Mouse (Mus musculus) forebrain, embryonic 13.5 days (tissue): ENCODE results near the gene 2310009B15Rik. TPM values are rescaled to one million over a fixed set of nuclear protein-coding genes. Genes with fewer than 3 reads are reported as not detected.
A peak's percentile ranks its signal among the peaks of the same experiment; 100 is the strongest.

Source experiments
- ATAC-seq: fragments of 200-750 bp; cut with Nextera tagmentation; 2 replicates; pipeline ENCODE4 v1.8.0; 2017
- H3K27ac ChIP-seq: fragments of 300-500 bp; sonication (generic); 2 replicates; pipeline ENCODE4 v1.5.1; 2015; ENCODE audit warnings: inconsistent platforms, mild to moderate bottlenecking, moderate library complexity
- H3K27me3 ChIP-seq: fragments of 300-500 bp; sonication (generic); 2 replicates; pipeline ENCODE4 v1.6.1; 2015; ENCODE audit warnings: mild to moderate bottlenecking, inconsistent platforms
- H3K36me3 ChIP-seq: fragments of 300-500 bp; sonication (generic); 2 replicates; pipeline ENCODE4 v1.6.1; 2015; ENCODE audit warnings: mild to moderate bottlenecking, inconsistent platforms; ENCODE audit not compliant: poor library complexity, severe bottlenecking
- H3K4me1 ChIP-seq: fragments of 300-500 bp; sonication (generic); 2 replicates; pipeline ENCODE4 v1.6.1; 2015; ENCODE audit warnings: inconsistent platforms
- H3K4me2 ChIP-seq: fragments of 300-500 bp; sonication (generic); 2 replicates; pipeline ENCODE4 v1.6.1; 2015; ENCODE audit warnings: inconsistent platforms, mild to moderate bottlenecking, moderate library complexity
- H3K4me3 ChIP-seq: fragments of 300-500 bp; sonication (generic); 2 replicates; pipeline ENCODE4 v1.5.1; 2015; ENCODE audit warnings: mild to moderate bottlenecking, inconsistent platforms
- H3K9ac ChIP-seq: fragments of 300-500 bp; sonication (generic); 2 replicates; pipeline ENCODE4 v1.6.1; 2015; ENCODE audit warnings: mild to moderate bottlenecking, inconsistent platforms
- H3K9me3 ChIP-seq: fragments of 300-500 bp; sonication (generic); replicated peaks from 2 replicates; pipeline ENCODE4 v1.6.1; 2016; ENCODE audit warnings: inconsistent platforms
- WGBS: fragments of 180-500 bp; shearing (Covaris S2); methylation state at CpG from one replicate; pipeline ENCODE4 v1.1.7; 2015; 5-methylcytosine and 5-hydroxymethylcytosine counted together
- polyA plus RNA-seq: library from polyadenylated mRNA; unstranded; fragments of >200 nt; fragmentation: Nextera tagmentation; extraction: Ambion mirVana; gene quantifications from 2 replicates; pipeline ENCODE4 v1.2.1, GENCODE M21; 2015

Gene 2310009B15Rik
- polyA plus RNA-seq, 1 experiment from 2014 or later = 53.0 TPM

GRCm38 (mm10) chr1:138848511-138849109 lies 8.0 kb downstream of the 2310009B15Rik start, which contains the start of gene Lhx9:
TSS of gene Lhx9 (minus strand) at chr1:138848577.
- peaks cover 30% of the 10 kb centered on the region for H3K4me1 ChIP-seq
- H3K9me3 ChIP-seq = no peaks in the 10 kb centered on the region
- peak; percentile 56 for ATAC-seq
- H3K4me3 ChIP-seq = peak within 1 kb of the TSS; percentile 41
- H3K9ac ChIP-seq = peak within 1 kb of the TSS; percentile 57
- under 1% methylated on average over 33 of the region's 33 CpGs for WGBS
- peak within 1 kb of the TSS; percentile 48 for H3K27ac ChIP-seq
- peaks cover 73% of the 10 kb centered on the region for H3K27me3 ChIP-seq
- no peaks in the 10 kb centered on the region for H3K36me3 ChIP-seq
- H3K4me2 ChIP-seq = peak within 1 kb of the TSS; percentile 69

DNA sequence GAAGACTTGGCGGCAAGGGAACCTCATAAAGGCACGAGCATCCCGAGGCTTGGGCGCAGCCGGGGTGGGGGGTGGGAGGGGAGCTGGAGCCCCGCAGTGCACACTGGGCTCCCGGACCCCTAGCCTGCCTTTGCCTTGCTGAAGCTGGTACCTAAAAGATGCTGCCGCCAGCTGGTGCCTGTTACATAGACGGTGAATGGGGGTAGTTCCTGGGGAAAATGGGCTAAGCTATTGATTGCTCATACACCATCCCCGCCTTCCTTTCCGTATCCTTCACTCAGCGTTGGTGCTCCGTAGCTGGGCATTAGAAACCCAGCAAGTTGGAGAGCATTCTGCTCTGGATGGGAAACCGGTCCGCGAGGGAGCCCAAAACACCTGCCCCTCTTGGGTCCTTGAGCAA lies 8.6 kb downstream of the 2310009B15Rik start:
- ATAC-seq = peak; percentile 37
- Histone ChIP-seq H3K9ac (peak overlapping the region; percentile 44), H3K27me3 (peaks cover 73% of the 10 kb centered on the region), H3K27ac (peak overlapping the region; percentile 48), H3K9me3 (no peaks in the 10 kb centered on the region), H3K4me1 (peaks cover 36% of the 10 kb centered on the region), H3K4me3 (peak overlapping the region; percentile 41), H3K4me2 (peak overlapping the region; percentile 69), H3K36me3 (no peaks in the 10 kb centered on the region)
- WGBS = 0% methylated on average over 16 of the region's 16 CpGs

- ATAC-seq = no peak
- Histone ChIP-seq H3K27ac (no peak overlapping the region; the same call in 1 of the 2 replicates), H3K4me1 (peaks cover 45% of the 10 kb centered on the region), H3K4me2 (peak overlapping the region; percentile 54), H3K9ac (peak overlapping the region; percentile 57), H3K9me3 (no peaks in the 10 kb centered on the region), H3K27me3 (peaks cover 81% of the 10 kb centered on the region), H3K4me3 (peak overlapping the region; percentile 39), H3K36me3 (no peaks in the 10 kb centered on the region)
- WGBS = under 1% methylated on average over 21 of the region's 21 CpGs
Measured at GRCm38 (mm10) chr1:138847146-138847545, 9.5 kb downstream of the 2310009B15Rik start.

DNA sequence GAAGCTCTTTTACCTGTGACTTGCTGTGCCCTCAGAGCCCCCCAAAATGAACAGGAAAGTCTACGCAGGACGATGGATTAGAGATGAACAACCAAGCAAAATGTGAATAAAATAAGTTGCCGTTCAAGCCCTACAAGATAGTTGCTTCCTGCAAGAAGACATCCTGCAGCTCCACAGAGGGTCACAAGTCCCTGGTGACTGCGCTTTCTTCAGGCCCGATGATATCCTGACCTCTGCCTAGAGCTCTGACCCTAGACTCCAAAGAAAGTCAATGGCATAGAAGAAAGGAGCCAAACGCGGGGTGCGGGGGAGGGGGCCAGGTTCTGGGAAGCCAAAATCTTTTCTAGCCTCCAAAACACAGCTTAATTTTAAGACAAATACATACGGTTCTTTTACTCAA lies 10.1 kb downstream of the 2310009B15Rik start:
- WGBS = 7% methylated on average over 9 of the region's 9 CpGs
- Histone ChIP-seq H3K9ac (peak overlapping the region; percentile 51), H3K4me2 (peak overlapping the region; percentile 54), H3K4me1 (peaks cover 50% of the 10 kb centered on the region), H3K9me3 (no peaks in the 10 kb centered on the region), H3K27ac (peak overlapping the region; percentile 51; the same call in 1 of the 2 replicates), H3K36me3 (no peaks in the 10 kb centered on the region), H3K27me3 (peaks cover 80% of the 10 kb centered on the region), H3K4me3 (peak overlapping the region; percentile 39)
- no peak for ATAC-seq

GRCm38 (mm10) chr1:138846131-138846530 lies 10.5 kb downstream of the 2310009B15Rik start:
- Histone ChIP-seq H3K27me3 (peaks cover 75% of the 10 kb centered on the region), H3K4me3 (peak overlapping the region; percentile 39), H3K36me3 (no peaks in the 10 kb centered on the region), H3K27ac (peak overlapping the region; percentile 40), H3K4me2 (peak overlapping the region; percentile 54), H3K4me1 (peaks cover 54% of the 10 kb centered on the region), H3K9ac (peak overlapping the region; percentile 51), H3K9me3 (no peaks in the 10 kb centered on the region)
- WGBS = 5% methylated on average over 12 of the region's 12 CpGs
- no peak for ATAC-seq

DNA sequence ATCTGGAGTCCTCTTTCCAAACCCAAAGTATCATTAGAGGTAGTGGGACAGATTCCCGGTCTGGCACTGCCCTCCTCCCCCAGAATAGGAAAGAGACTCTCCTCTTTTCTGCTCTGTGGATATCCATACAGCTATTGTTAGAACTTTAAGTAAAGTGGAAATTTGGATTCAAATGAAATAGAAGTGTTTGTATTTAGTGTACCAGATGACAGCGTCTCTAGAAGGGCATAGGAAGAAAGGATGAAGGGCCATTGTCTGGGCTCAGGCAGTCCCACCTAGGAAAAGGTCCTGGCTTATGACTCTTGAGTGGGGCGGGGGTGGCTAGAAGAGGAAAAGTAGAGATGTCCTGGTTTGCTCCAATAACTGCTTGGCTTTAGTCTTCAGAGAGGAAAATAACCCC lies 11.2 kb downstream of the 2310009B15Rik start:
- ATAC-seq = no peak
- H3K4me2 ChIP-seq = peak overlapping the region; percentile 54
- H3K9me3 ChIP-seq = no peaks in the 10 kb centered on the region
- 14% methylated on average over 3 of the region's 3 CpGs for WGBS
- H3K27me3 ChIP-seq = peaks cover 73% of the 10 kb centered on the region
- no peak overlapping the region for H3K9ac ChIP-seq
- peak overlapping the region; percentile 7; the same call in 1 of the 2 replicates for H3K27ac ChIP-seq
- peak overlapping the region; percentile 39 for H3K4me3 ChIP-seq
- H3K36me3 ChIP-seq = no peaks in the 10 kb centered on the region
- H3K4me1 ChIP-seq = peaks cover 58% of the 10 kb centered on the region

DNA sequence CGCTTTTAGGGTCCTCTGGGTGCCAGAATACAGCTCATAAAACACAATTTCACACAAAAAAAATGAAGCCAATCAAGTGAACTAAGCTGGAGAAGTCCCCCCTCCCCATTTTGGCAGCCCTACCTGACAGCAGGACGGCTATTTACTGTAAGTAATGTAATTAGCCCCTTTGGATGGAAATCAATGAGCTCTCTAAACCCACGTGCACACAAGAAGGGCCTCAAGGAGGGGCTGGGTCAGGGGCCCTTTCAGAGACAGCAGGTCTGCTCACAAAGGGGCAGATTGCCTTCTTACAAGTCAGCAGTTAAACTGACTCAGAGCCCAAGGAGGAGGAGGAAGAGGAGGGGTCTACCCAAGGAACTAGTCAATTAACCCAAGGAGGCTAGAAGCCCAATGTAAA lies 12.5 kb downstream of the 2310009B15Rik start:
- Histone ChIP-seq H3K4me1 (peaks cover 57% of the 10 kb centered on the region), H3K27me3 (peaks cover 73% of the 10 kb centered on the region), H3K9me3 (no peaks in the 10 kb centered on the region), H3K4me3 (peak overlapping the region; percentile 56), H3K4me2 (peak overlapping the region; percentile 74), H3K36me3 (no peaks in the 10 kb centered on the region), H3K9ac (peak overlapping the region; percentile 65), H3K27ac (peak overlapping the region; percentile 87)
- WGBS = 0% methylated on average over 3 of the region's 3 CpGs
- ATAC-seq = no peak

DNA sequence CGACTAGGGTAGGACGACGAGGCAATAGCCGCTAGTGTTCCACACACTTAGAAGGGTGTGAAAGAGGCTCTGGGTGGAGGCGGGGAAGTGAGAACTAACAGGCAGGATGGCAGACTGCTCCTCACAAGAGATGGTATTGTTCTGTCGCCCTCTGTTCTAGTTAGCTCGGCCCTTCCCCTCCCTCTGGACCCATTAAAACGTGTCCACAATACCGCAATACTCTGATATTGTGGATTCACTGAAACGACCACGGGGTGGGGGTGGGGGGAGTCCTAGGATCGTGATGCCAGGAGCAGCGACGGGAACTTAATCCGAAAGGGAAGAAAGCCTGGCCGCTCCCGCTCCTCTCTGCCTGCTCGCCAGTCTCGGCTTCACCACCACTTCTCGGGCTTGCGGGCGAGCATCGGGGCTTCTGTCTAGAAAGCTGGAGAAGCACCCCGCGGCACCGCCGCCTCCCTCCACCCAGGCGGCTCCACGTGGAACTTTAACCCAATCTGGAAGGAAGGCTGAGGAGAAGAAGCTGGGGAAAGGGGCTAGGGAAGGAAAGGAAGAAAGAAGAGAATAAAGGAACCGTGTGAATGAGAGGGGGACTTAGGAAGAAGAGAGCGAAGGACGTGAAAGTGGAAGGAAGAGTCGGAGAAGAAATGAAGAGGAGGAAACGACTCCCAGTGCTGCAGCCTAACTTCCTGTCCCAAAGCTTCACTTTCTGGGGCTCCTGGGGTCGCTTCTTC lies 13.1 kb downstream of the 2310009B15Rik start:
- Histone ChIP-seq H3K9ac (peak overlapping the region; percentile 65), H3K9me3 (no peaks in the 10 kb centered on the region), H3K4me3 (peak overlapping the region; percentile 56), H3K27me3 (peaks cover 70% of the 10 kb centered on the region), H3K27ac (peak overlapping the region; percentile 87), H3K36me3 (no peaks in the 10 kb centered on the region), H3K4me2 (peak overlapping the region; percentile 74), H3K4me1 (peaks cover 53% of the 10 kb centered on the region)
- peak; percentile 57 for ATAC-seq
- WGBS = under 1% methylated on average over 35 of the region's 35 CpGs

DNA sequence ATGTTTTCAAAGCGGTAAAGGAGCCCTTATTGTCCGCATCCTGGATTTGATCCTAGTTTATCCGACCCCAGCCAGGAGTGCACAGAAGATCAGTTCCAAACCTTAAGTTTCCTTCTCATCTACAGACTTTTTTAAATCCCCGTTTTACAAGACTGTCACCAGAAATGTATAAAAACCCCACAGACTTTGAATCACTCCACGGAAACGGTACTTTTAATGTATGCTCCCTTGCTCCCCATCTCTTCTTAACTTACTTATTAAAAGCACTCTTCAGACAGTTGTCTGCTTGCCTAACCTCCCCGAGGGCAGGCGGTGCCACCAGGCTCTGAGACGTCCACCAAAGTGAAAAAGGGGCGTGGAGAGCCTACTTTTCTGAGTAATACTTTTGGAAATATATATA lies 13.9 kb downstream of the 2310009B15Rik start:
- H3K9me3 ChIP-seq = no peaks in the 10 kb centered on the region
- H3K27me3 ChIP-seq = peaks cover 70% of the 10 kb centered on the region
- WGBS = under 1% methylated on average over 10 of the region's 10 CpGs
- peak overlapping the region; percentile 74 for H3K9ac ChIP-seq
- peaks cover 53% of the 10 kb centered on the region for H3K4me1 ChIP-seq
- H3K4me3 ChIP-seq = peak overlapping the region; percentile 56
- H3K36me3 ChIP-seq = no peaks in the 10 kb centered on the region
- no peak for ATAC-seq
- H3K27ac ChIP-seq = peak overlapping the region; percentile 87
- H3K4me2 ChIP-seq = peak overlapping the region; percentile 74

GRCm38 (mm10) chr1:138842315-138842714 lies 14.3 kb downstream of the 2310009B15Rik start:
- Histone ChIP-seq H3K27ac (peak overlapping the region; percentile 87), H3K9ac (peak overlapping the region; percentile 74), H3K4me3 (peak overlapping the region; percentile 56), H3K27me3 (peaks cover 72% of the 10 kb centered on the region), H3K36me3 (no peaks in the 10 kb centered on the region), H3K4me2 (peak overlapping the region; percentile 74), H3K9me3 (no peaks in the 10 kb centered on the region), H3K4me1 (peaks cover 55% of the 10 kb centered on the region)
- peak; percentile 70 for ATAC-seq
- 0% methylated on average over 8 of the region's 8 CpGs for WGBS

DNA sequence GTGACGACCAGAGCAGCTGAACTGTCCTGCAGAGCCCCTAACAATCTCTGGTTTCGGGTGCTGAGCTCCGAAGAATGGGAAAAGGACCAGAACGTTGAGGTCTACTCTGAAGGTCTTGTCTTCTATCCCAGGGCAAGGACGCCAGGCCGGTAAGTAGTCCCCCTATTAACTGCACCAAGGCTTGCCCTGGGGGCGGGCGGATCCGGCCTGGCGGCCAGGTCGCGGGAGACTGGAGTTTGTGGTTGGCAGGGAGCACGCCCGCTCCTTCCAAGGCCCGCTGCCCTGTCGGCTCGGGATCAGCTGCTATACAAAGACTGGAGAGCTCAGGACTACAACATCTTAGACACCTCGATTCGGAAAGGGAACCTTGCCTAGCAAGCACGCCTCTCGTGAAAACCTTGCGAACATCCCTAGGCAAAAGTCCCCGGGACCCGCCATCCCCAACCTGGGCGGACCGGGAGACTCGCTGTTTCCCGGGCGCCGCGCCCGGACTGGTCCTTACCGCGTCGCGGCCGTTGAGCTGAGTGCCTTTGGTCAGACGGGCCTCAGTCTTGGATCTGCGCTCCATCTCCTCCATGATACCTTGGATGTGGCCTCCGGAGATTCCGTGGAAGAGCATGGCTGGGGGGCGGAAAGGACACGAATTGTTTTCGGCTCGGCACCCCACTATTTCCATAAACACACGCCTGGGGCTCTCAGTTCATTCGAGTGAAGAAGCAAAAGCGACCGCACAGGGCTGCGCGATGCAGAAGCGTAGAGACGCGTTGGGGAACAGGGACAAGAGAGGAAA lies 15.2 kb downstream of the 2310009B15Rik start:
- Histone ChIP-seq H3K27me3 (peaks cover 75% of the 10 kb centered on the region), H3K9me3 (no peaks in the 10 kb centered on the region), H3K9ac (peak overlapping the region; percentile 74), H3K4me3 (peak overlapping the region; percentile 56), H3K4me2 (peak overlapping the region; percentile 74), H3K27ac (peak overlapping the region; percentile 87), H3K4me1 (peaks cover 58% of the 10 kb centered on the region), H3K36me3 (no peaks in the 10 kb centered on the region)
- peak; percentile 45 for ATAC-seq
- 2% methylated on average over 54 of the region's 54 CpGs for WGBS
